Mouse (Mus musculus) stomach, postnatal 0 days (tissue): ENCODE results near the gene Cirbp. TPM values are rescaled to one million over a fixed set of nuclear protein-coding genes. Genes with fewer than 3 reads are reported as not detected.

Source experiments
- ATAC-seq: fragments of 200-750 bp; cut with Nextera tagmentation; 2 replicates; pipeline ENCODE4 v1.8.0; 2017; ENCODE audit not compliant: low FRiP score, low TSS enrichment
- DNase-seq: peaks from one replicate; pipeline ENCODE4 v3.0.0-alpha.2; 2016; ENCODE audit warnings: low spot score
- H3K27ac ChIP-seq: fragments of 300-500 bp; sonication (generic); replicated peaks from 2 replicates; pipeline ENCODE4 v1.5.1; 2014; ENCODE audit warnings: mild to moderate bottlenecking, control low read depth
- H3K27me3 ChIP-seq: fragments of 300-500 bp; sonication (generic); 2 replicates; pipeline ENCODE4 v1.6.1; 2014; ENCODE audit warnings: low read length; ENCODE audit not compliant: control insufficient read depth, insufficient read depth
- H3K36me3 ChIP-seq: fragments of 300-500 bp; sonication (generic); 2 replicates; pipeline ENCODE4 v1.6.1; 2014; ENCODE audit warnings: low read length, mixed read lengths; ENCODE audit not compliant: control insufficient read depth, insufficient read depth
- H3K4me1 ChIP-seq: fragments of 300-500 bp; sonication (generic); replicated peaks from 2 replicates; pipeline ENCODE4 v1.6.1; 2014; ENCODE audit warnings: antibody characterized with exemption; ENCODE audit not compliant: control insufficient read depth, insufficient read depth
- H3K4me2 ChIP-seq: fragments of 300-500 bp; sonication (generic); replicated peaks from 2 replicates; pipeline ENCODE4 v1.6.1; 2014; ENCODE audit warnings: low read depth, mild to moderate bottlenecking, control low read depth, moderate library complexity
- H3K4me3 ChIP-seq: fragments of 300-500 bp; sonication (generic); 2 replicates; pipeline ENCODE4 v1.5.1; 2014; ENCODE audit warnings: low read depth, low read length, control low read depth
- H3K9ac ChIP-seq: fragments of 300-500 bp; sonication (generic); 2 replicates; pipeline ENCODE4 v1.6.1; 2014; ENCODE audit warnings: mild to moderate bottlenecking, low read length, control low read depth, mixed read lengths
- H3K9me3 ChIP-seq: fragments of 300-500 bp; sonication (generic); 2 replicates; pipeline ENCODE4 v1.6.1; 2016; ENCODE audit warnings: low read length; ENCODE audit not compliant: control insufficient read depth
- CTCF ChIP-seq: IDR thresholded peaks from 2 replicates; pipeline ENCODE4 v1.5.1; 2016; ENCODE audit warnings: antibody characterized with exemption, low read depth, mild to moderate bottlenecking, moderate library complexity
- EP300 ChIP-seq: optimal IDR thresholded peaks from 2 replicates; pipeline ENCODE3; 2016; ENCODE audit warnings: antibody characterized with exemption
- WGBS: fragments of 180-500 bp; shearing (Covaris S2); extraction: QIAGEN DNeasy Blood & Tissue Kit; methylation state at CpG from one replicate; pipeline ENCODE4 v1.1.7; 2014; 5-methylcytosine and 5-hydroxymethylcytosine counted together
- polyA plus RNA-seq: library from polyadenylated mRNA; unstranded; fragments of >200 nt; fragmentation: Nextera tagmentation; extraction: Ambion mirVana; gene quantifications from 2 replicates; pipeline ENCODE4 v1.2.1, GENCODE M21; 2015

Gene Cirbp
- polyA plus RNA-seq, 1 experiment from 2014 or later = 237 TPM

GRCm38 (mm10) chr10:80147146-80147718 lies 18.6 kb upstream of the Cirbp start:
- H3K4me3 ChIP-seq = peak overlapping the region; percentile 93; the same call in 1 of the 2 replicates
- peaks cover 12% of the 10 kb centered on the region; the same call in 1 of the 2 replicates for H3K4me1 ChIP-seq
- ATAC-seq = no peak
- TF ChIP-seq EP300 (no peak), CTCF (no peak)
- no peak for DNase-seq
- peaks cover 10% of the 10 kb centered on the region; the same call in 1 of the 2 replicates for H3K36me3 ChIP-seq
- peak overlapping the region; percentile 64 for H3K4me2 ChIP-seq
- H3K27ac ChIP-seq = peak overlapping the region; percentile 99
- H3K9ac ChIP-seq = peak overlapping the region; percentile 41; the same call in 1 of the 2 replicates
- WGBS = 51% methylated on average over 5 of the region's 5 CpGs
- no peaks in the 10 kb centered on the region for H3K27me3 ChIP-seq
- H3K9me3 ChIP-seq = no peaks in the 10 kb centered on the region

- Histone ChIP-seq H3K4me1 (peaks cover 16% of the 10 kb centered on the region), H3K9me3 (no peaks in the 10 kb centered on the region), H3K36me3 (peaks cover 10% of the 10 kb centered on the region), H3K4me3 (peak within 1 kb of the TSS; percentile 93), H3K27me3 (no peaks in the 10 kb centered on the region), H3K27ac (peak within 1 kb of the TSS; percentile 99), H3K4me2 (peak within 1 kb of the TSS; percentile 64), H3K9ac (peak within 1 kb of the TSS; percentile 83)
- DNase-seq (peak; percentile 91), ATAC-seq (peak; percentile 38)
- under 1% methylated on average over 33 of the region's 42 CpGs for WGBS
- TF ChIP-seq EP300 = peak; percentile 53
- peak; percentile 75 for TF ChIP-seq CTCF
These were observed 17.8 kb upstream of the Cirbp start, which contains the start of gene Midn for GRCm38 (mm10) chr10:80147719-80148601. Midn (plus strand) TSS chr10:80148272.

DNA sequence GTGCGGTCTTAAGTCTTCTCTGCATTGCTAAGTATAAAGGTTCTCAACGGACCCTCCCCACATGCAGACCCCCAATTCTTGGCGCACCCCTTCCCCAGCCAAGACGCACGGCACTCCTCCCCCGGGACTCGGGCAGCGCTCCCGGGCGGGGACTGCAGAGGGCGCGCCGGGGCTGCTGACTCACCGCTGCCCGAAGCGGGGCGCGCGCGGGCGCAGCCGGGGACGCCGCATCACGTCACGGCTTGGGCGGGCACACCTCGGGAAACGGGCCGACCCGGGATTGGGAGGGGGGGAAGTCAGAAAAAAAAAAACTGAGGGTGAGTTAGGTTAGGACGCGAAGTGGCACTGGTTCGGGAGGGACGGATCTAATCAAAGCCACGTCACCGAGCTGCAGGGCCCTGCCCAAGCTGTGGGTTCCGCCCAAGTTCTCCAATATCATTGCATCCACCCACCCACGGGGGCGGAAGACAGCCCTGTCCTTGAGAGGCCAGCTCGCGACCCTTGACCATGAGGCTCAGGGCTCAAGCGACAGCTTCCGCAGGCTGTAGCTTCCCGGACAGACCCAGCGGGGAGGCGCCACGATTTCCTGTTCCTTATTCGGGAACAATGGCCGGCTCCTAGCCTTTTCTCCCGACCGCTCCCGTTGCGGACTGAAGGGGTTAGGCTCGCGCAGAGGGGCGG lies 17.0 kb upstream of the Cirbp start:
- WGBS = under 1% methylated on average over 50 of the region's 57 CpGs
- H3K4me3 ChIP-seq = peak overlapping the region; percentile 93
- no peaks in the 10 kb centered on the region for H3K27me3 ChIP-seq
- H3K9me3 ChIP-seq = no peaks in the 10 kb centered on the region
- peak overlapping the region; percentile 64 for H3K4me2 ChIP-seq
- peaks cover 22% of the 10 kb centered on the region for H3K4me1 ChIP-seq
- DNase-seq = peak; percentile 97
- peak overlapping the region; percentile 83 for H3K9ac ChIP-seq
- peak overlapping the region; percentile 99 for H3K27ac ChIP-seq
- ATAC-seq = peak; percentile 63
- peaks cover 12% of the 10 kb centered on the region for H3K36me3 ChIP-seq
- TF ChIP-seq EP300 (peak; percentile 14), CTCF (peak; percentile 68)

- no peak for TF ChIP-seq CTCF
- TF ChIP-seq EP300 = no peak
- Histone ChIP-seq H3K27ac (peak overlapping the region; percentile 99), H3K27me3 (no peaks in the 10 kb centered on the region), H3K4me3 (peak overlapping the region; percentile 93), H3K9ac (peak overlapping the region; percentile 93), H3K9me3 (no peaks in the 10 kb centered on the region), H3K4me1 (peaks cover 22% of the 10 kb centered on the region), H3K4me2 (peak overlapping the region; percentile 92), H3K36me3 (peaks cover 16% of the 10 kb centered on the region)
- under 1% methylated on average over 70 of the region's 88 CpGs for WGBS
- ATAC-seq = peak; percentile 78
- peak; percentile 98 for DNase-seq
These were observed 16.2 kb upstream of the Cirbp start for GRCm38 (mm10) chr10:80149291-80150225.
